Mouse (Mus musculus): ENCODE measurements around the gene Nudt3. TPM values are rescaled to one million over a fixed set of nuclear protein-coding genes. Genes with fewer than 3 reads are reported as not detected.

Nudt3 gene
- total and polyA plus RNA-seq, 3 experiments = 54.4 to 69.2 (median 58.3) TPM

GRCm38 (mm10) chr17:27577468-27577867 lies 45.8 kb downstream of the Nudt3 start:
- H3K27ac ChIP-seq (ENCODE audit: insufficient read depth, low read depth) = no peak overlapping the region
- H3K4me3 ChIP-seq (replicated peaks in 1 of 3; ENCODE audit: low read depth in 2 of 3, low read length in 2 of 3, poor library complexity in 1 of 3) = no peak overlapping the region
- DNase-seq (ENCODE audit: extremely low read depth) = no peak
- no peak overlapping the region for H3K4me2 ChIP-seq (ENCODE audit: insufficient read depth, low read depth, poor library complexity, severe bottlenecking)
- TF ChIP-seq RAD21 (IDR thresholded peaks at IDR 0.05; ENCODE audit: low read depth, low read length) = no peak
- peak in 1 of 2 experiments; percentile 31; a peak in 2 of 4 replicates for TF ChIP-seq CTCF (conservative IDR thresholded peaks at IDR 0.05 in 1 of 2, IDR thresholded peaks at IDR 0.05 in 1 of 2; ENCODE audit: low read depth in 2 of 2, low read length in 2 of 2)
- H3K27me3 ChIP-seq (replicated peaks) = no peaks in the 10 kb centered on the region
- H3K9ac ChIP-seq (ENCODE audit: insufficient read depth, low read depth) = no peak overlapping the region
- no peaks in the 10 kb centered on the region for H3K9me3 ChIP-seq (replicated peaks; ENCODE audit: low read length)
- in situ Hi-C loops (cut with MboI; ENCODE audit: low pct_ligation_motif_present, low pct_unique_long_range_greater_than_20kb, low sequenced_read_pairs) = no loop called here
- dilution Hi-C loops (cut with MboI; ENCODE audit: extremely low pct_ligation_motif_present, extremely low pct_unique_long_range_greater_than_20kb, low sequenced_read_pairs) = no loop called here
- H3K4me1 ChIP-seq (ENCODE audit: control insufficient read depth in 1 of 2, insufficient read depth in 2 of 2) = peaks cover 7 to 34% of the 10 kb centered on the region in 2 experiments
- no peaks in the 10 kb centered on the region for H3K79me2 ChIP-seq (replicated peaks; ENCODE audit: control insufficient read depth, extremely low read depth, insufficient read depth, poor library complexity, severe bottlenecking)
- H3K36me3 ChIP-seq (replicated peaks in 1 of 2; ENCODE audit: control insufficient read depth in 1 of 2, insufficient read depth in 1 of 2, low read length in 1 of 2) = peaks cover 33 to 78% of the 10 kb centered on the region in 2 experiments

GRCm38 (mm10) chr17:27576056-27576455 lies 47.2 kb downstream of the Nudt3 start:
- H3K27ac ChIP-seq (ENCODE audit: insufficient read depth, low read depth) = no peak overlapping the region
- H3K4me2 ChIP-seq (ENCODE audit: insufficient read depth, low read depth, poor library complexity, severe bottlenecking) = no peak overlapping the region
- DNase-seq (ENCODE audit: extremely low read depth) = no peak
- no peaks in the 10 kb centered on the region for H3K79me2 ChIP-seq (replicated peaks; ENCODE audit: control insufficient read depth, extremely low read depth, insufficient read depth, poor library complexity, severe bottlenecking)
- no peaks in the 10 kb centered on the region for H3K27me3 ChIP-seq (replicated peaks)
- H3K36me3 ChIP-seq (replicated peaks in 1 of 2; ENCODE audit: control insufficient read depth in 1 of 2, insufficient read depth in 1 of 2, low read length in 1 of 2) = peaks cover 25 to 66% of the 10 kb centered on the region in 2 experiments
- no peak overlapping the region for H3K4me3 ChIP-seq (replicated peaks in 1 of 3; ENCODE audit: low read depth in 2 of 3, low read length in 2 of 3, poor library complexity in 1 of 3)
- in situ Hi-C loops (cut with MboI; ENCODE audit: low pct_ligation_motif_present, low pct_unique_long_range_greater_than_20kb, low sequenced_read_pairs) (no loop called here), dilution Hi-C loops (cut with MboI; ENCODE audit: extremely low pct_ligation_motif_present, extremely low pct_unique_long_range_greater_than_20kb, low sequenced_read_pairs) (no loop called here)
- H3K9me3 ChIP-seq (replicated peaks; ENCODE audit: low read length) = no peaks in the 10 kb centered on the region
- H3K9ac ChIP-seq (ENCODE audit: insufficient read depth, low read depth) = no peak overlapping the region
- H3K4me1 ChIP-seq (ENCODE audit: control insufficient read depth in 1 of 2, insufficient read depth in 2 of 2) = peaks cover 10 to 35% of the 10 kb centered on the region in 2 experiments
- TF ChIP-seq ZKSCAN1 (IDR thresholded peaks at IDR 0.05; ENCODE audit: borderline replicate concordance, low read depth, low read length) (no peak), MYC (IDR thresholded peaks at IDR 0.05; ENCODE audit: low read depth, low read length) (no peak), HCFC1 (IDR thresholded peaks at IDR 0.05; ENCODE audit: low read depth, low read length) (no peak), ZMIZ1 (IDR thresholded peaks at IDR 0.05; ENCODE audit: low read depth, low read length) (no peak), MEF2A (IDR thresholded peaks at IDR 0.05; ENCODE audit: borderline replicate concordance, low read depth, low read length) (no peak), ZNF384 (IDR thresholded peaks at IDR 0.05; ENCODE audit: low read depth, low read length) (no peak), JUN (IDR thresholded peaks at IDR 0.05; ENCODE audit: insufficient read depth, low read depth, low read length) (no peak), CTCF (conservative IDR thresholded peaks at IDR 0.05 in 1 of 2, IDR thresholded peaks at IDR 0.05 in 1 of 2; ENCODE audit: low read depth in 2 of 2, low read length in 2 of 2) (no peak), NELFE (IDR thresholded peaks at IDR 0.05; ENCODE audit: low read depth, low read length) (no peak), ZC3H11A (IDR thresholded peaks at IDR 0.05; ENCODE audit: low read depth, low read length) (no peak), USF2 (conservative IDR thresholded peaks at IDR 0.05; ENCODE audit: low read depth, low read length) (no peak), EP300 (IDR thresholded peaks at IDR 0.05; ENCODE audit: low read length) (no peak)
